Mouse (Mus musculus): Measurements from ENCODE around the gene App. TPM values are rescaled to one million over a fixed set of nuclear protein-coding genes. Genes with fewer than 3 reads are reported as not detected.
A peak's percentile ranks its signal among the peaks of the same experiment; 100 is the strongest.

App gene
- polyA plus RNA-seq, 1 experiment from 2014 or later, result 161 TPM

GRCm38 (mm10) chr16:84971535-84972330, 201.8 kb downstream of the App start:
- peak overlapping the region; percentile 51 for H3K27ac ChIP-seq
- no peak for DNase-seq (ENCODE audit: low spot score)
- H3K36me3 ChIP-seq, result peaks cover 92% of the 10 kb centered on the region

GRCm38 (mm10) chr16:84969026-84969425, 204.5 kb downstream of the App start:
- Histone ChIP-seq H3K4me3 (no peak overlapping the region), H3K4me1 (replicated peaks) (peaks cover 4% of the 10 kb centered on the region; the same call in 1 of the 2 replicates), H3K36me3 (peaks cover 85% of the 10 kb centered on the region), H3K27me3 (ENCODE audit: insufficient read depth, poor library complexity, severe bottlenecking) (no peaks in the 10 kb centered on the region), H3K27ac (no peak overlapping the region), H3K9me3 (no peaks in the 10 kb centered on the region)
- DNase-seq (ENCODE audit: low spot score), result no peak
- WGBS, result 97% methylated on average over 7 of the region's 7 CpGs

More at GRCm38 (mm10) chr16:84971535-84972330, 201.8 kb downstream of the App start:
- peaks cover 4% of the 10 kb centered on the region; the same call in 1 of the 2 replicates for H3K4me1 ChIP-seq (replicated peaks)
- WGBS, result 77% methylated on average over 16 of the region's 16 CpGs
- H3K27me3 ChIP-seq (ENCODE audit: insufficient read depth, poor library complexity, severe bottlenecking), result no peaks in the 10 kb centered on the region
- H3K9me3 ChIP-seq, result no peaks in the 10 kb centered on the region
- no peak overlapping the region for H3K4me3 ChIP-seq

- peak; percentile 28 for DNase-seq (ENCODE audit: low spot score)
- Histone ChIP-seq H3K27ac (peak overlapping the region; percentile 29; the same call in 1 of the 2 replicates), H3K9me3 (no peaks in the 10 kb centered on the region), H3K36me3 (peaks cover 79% of the 10 kb centered on the region), H3K27me3 (ENCODE audit: insufficient read depth, poor library complexity, severe bottlenecking) (no peaks in the 10 kb centered on the region), H3K4me1 (replicated peaks) (peaks cover 4% of the 10 kb centered on the region; the same call in 1 of the 2 replicates), H3K4me3 (no peak overlapping the region)
- 48% methylated on average over 4 of the region's 4 CpGs for whole genome bisulfite sequencing
Observed at GRCm38 (mm10) chr16:84966983-84967382, 206.6 kb downstream of the App start.

GRCm38 (mm10) chr16:84966096-84966495, 207.5 kb downstream of the App start:
- Histone ChIP-seq H3K4me3 (no peak overlapping the region), H3K4me1 (replicated peaks) (peaks cover 4% of the 10 kb centered on the region; the same call in 1 of the 2 replicates), H3K27me3 (ENCODE audit: insufficient read depth, poor library complexity, severe bottlenecking) (no peaks in the 10 kb centered on the region), H3K36me3 (peaks cover 79% of the 10 kb centered on the region), H3K27ac (no peak overlapping the region), H3K9me3 (no peaks in the 10 kb centered on the region)
- WGBS, result 79% methylated on average over 13 of the region's 13 CpGs
- no peak for DNase-seq (ENCODE audit: low spot score)

GRCm38 (mm10) chr16:84963960-84964359, 209.6 kb downstream of the App start:
- H3K27me3 ChIP-seq (ENCODE audit: insufficient read depth, poor library complexity, severe bottlenecking), result no peaks in the 10 kb centered on the region

GRCm38 (mm10) chr16:84963527-84963926, 210.0 kb downstream of the App start:
- peaks cover 75% of the 10 kb centered on the region for H3K36me3 ChIP-seq
- H3K27me3 ChIP-seq (ENCODE audit: insufficient read depth, poor library complexity, severe bottlenecking), result no peaks in the 10 kb centered on the region
- H3K4me1 ChIP-seq (replicated peaks), result peaks cover 4% of the 10 kb centered on the region; the same call in 1 of the 2 replicates
- DNase-seq (ENCODE audit: low spot score), result no peak
- H3K9me3 ChIP-seq, result no peaks in the 10 kb centered on the region
- no peak overlapping the region for H3K4me3 ChIP-seq
- H3K27ac ChIP-seq, result no peak overlapping the region
- 92% methylated on average over 12 of the region's 12 CpGs for WGBS

More at GRCm38 (mm10) chr16:84963960-84964359, 209.6 kb downstream of the App start:
- no peak overlapping the region for H3K27ac ChIP-seq
- H3K4me3 ChIP-seq, result no peak overlapping the region
- WGBS, result 93% methylated on average over 9 of the region's 9 CpGs
- no peaks in the 10 kb centered on the region for H3K9me3 ChIP-seq
- H3K4me1 ChIP-seq (replicated peaks), result peaks cover 4% of the 10 kb centered on the region; the same call in 1 of the 2 replicates
- peaks cover 79% of the 10 kb centered on the region for H3K36me3 ChIP-seq
- no peak for DNase-seq (ENCODE audit: low spot score)

GRCm38 (mm10) chr16:84957253-84957652, 216.3 kb downstream of the App start:
- H3K27ac ChIP-seq, result no peak overlapping the region
- WGBS, result 63% methylated on average over 6 of the region's 6 CpGs
- H3K9me3 ChIP-seq, result no peaks in the 10 kb centered on the region
- no peak overlapping the region for H3K4me3 ChIP-seq
- H3K4me1 ChIP-seq (replicated peaks), result no peaks in the 10 kb centered on the region
- no peak for DNase-seq (ENCODE audit: low spot score)
- peaks cover 61% of the 10 kb centered on the region for H3K36me3 ChIP-seq
- H3K27me3 ChIP-seq (ENCODE audit: insufficient read depth, poor library complexity, severe bottlenecking), result no peaks in the 10 kb centered on the region

- no peak for DNase-seq (ENCODE audit: low spot score)
- Histone ChIP-seq H3K27ac (no peak overlapping the region), H3K27me3 (ENCODE audit: insufficient read depth, poor library complexity, severe bottlenecking) (no peaks in the 10 kb centered on the region), H3K36me3 (peaks cover 60% of the 10 kb centered on the region), H3K9me3 (no peaks in the 10 kb centered on the region), H3K4me1 (replicated peaks) (no peaks in the 10 kb centered on the region), H3K4me3 (no peak overlapping the region)
- WGBS, result 91% methylated on average over 2 of the region's 2 CpGs
Observed at GRCm38 (mm10) chr16:84956690-84957089, 216.9 kb downstream of the App start.

- Histone ChIP-seq H3K4me1 (replicated peaks) (no peaks in the 10 kb centered on the region), H3K9me3 (no peaks in the 10 kb centered on the region), H3K27me3 (ENCODE audit: insufficient read depth, poor library complexity, severe bottlenecking) (no peaks in the 10 kb centered on the region), H3K36me3 (peaks cover 58% of the 10 kb centered on the region), H3K27ac (no peak overlapping the region), H3K4me3 (no peak overlapping the region)
- DNase-seq (ENCODE audit: low spot score), result no peak
- whole genome bisulfite sequencing, result 63% methylated on average over 1 of the region's 1 CpGs
Observed at GRCm38 (mm10) chr16:84955840-84956239, 217.7 kb downstream of the App start.

- Histone ChIP-seq H3K4me3 (no peak overlapping the region), H3K4me1 (replicated peaks) (no peaks in the 10 kb centered on the region), H3K9me3 (no peaks in the 10 kb centered on the region), H3K36me3 (peaks cover 55% of the 10 kb centered on the region), H3K27ac (no peak overlapping the region), H3K27me3 (ENCODE audit: insufficient read depth, poor library complexity, severe bottlenecking) (no peaks in the 10 kb centered on the region)
- peak; percentile 85 for DNase-seq (ENCODE audit: low spot score)
- WGBS, result 34% methylated on average over 26 of the region's 26 CpGs
Observed at GRCm38 (mm10) chr16:84955204-84955839, 218.2 kb downstream of the App start.

- DNase-seq (ENCODE audit: low spot score), result no peak
- H3K36me3 ChIP-seq, result no peaks in the 10 kb centered on the region
Observed at GRCm38 (mm10) chr16:84931024-84931423, 242.5 kb downstream of the App start.

GRCm38 (mm10) chr16:84927827-84928226, 245.7 kb downstream of the App start:
- no peaks in the 10 kb centered on the region for H3K36me3 ChIP-seq
- no peak for DNase-seq (ENCODE audit: low spot score)
- WGBS, result 100% methylated on average over 1 of the region's 1 CpGs

More at GRCm38 (mm10) chr16:84931024-84931423, 242.5 kb downstream of the App start:
- Histone ChIP-seq H3K27me3 (ENCODE audit: insufficient read depth, poor library complexity, severe bottlenecking) (no peaks in the 10 kb centered on the region), H3K4me1 (replicated peaks) (no peaks in the 10 kb centered on the region), H3K27ac (no peak overlapping the region), H3K4me3 (no peak overlapping the region), H3K9me3 (no peaks in the 10 kb centered on the region)
- WGBS, result 77% methylated on average over 3 of the region's 3 CpGs

More at GRCm38 (mm10) chr16:84927827-84928226, 245.7 kb downstream of the App start:
- H3K9me3 ChIP-seq, result no peaks in the 10 kb centered on the region
- H3K27ac ChIP-seq, result no peak overlapping the region
- no peak overlapping the region for H3K4me3 ChIP-seq
- H3K27me3 ChIP-seq (ENCODE audit: insufficient read depth, poor library complexity, severe bottlenecking), result no peaks in the 10 kb centered on the region
- H3K4me1 ChIP-seq (replicated peaks), result no peaks in the 10 kb centered on the region

All from hindbrain, embryonic 10.5 days (tissue).